Mouse (Mus musculus): ENCODE measurements around the gene Pcgf2. TPM values are rescaled to one million over a fixed set of nuclear protein-coding genes. Genes with fewer than 3 reads are reported as not detected.
A peak's percentile ranks its signal among the peaks of the same experiment; 100 is the strongest.

Gene Pcgf2
- polyA plus RNA-seq, 1 experiment from 2014 or later: 3.6 TPM

GRCm38 (mm10) chr11:97701581-97702392, 1.5 kb upstream of the Pcgf2 start:
- Histone ChIP-seq H3K4me1 (replicated peaks) (peaks cover 71% of the 10 kb centered on the region), H3K4me3 (replicated peaks) (peak overlapping the region; percentile 77), H3K4me2 (peak overlapping the region; percentile 85), H3K36me3 (peaks cover 20% of the 10 kb centered on the region), H3K9ac (no peak overlapping the region), H3K9me3 (replicated peaks) (no peaks in the 10 kb centered on the region), H3K27me3 (peaks cover 55% of the 10 kb centered on the region), H3K27ac (no peak overlapping the region)
- WGBS (ENCODE audit: insufficient replicate concordance): 37% methylated on average over 15 of the region's 15 CpGs
- DNase-seq (no peak), ATAC-seq (ENCODE audit: low read depth) (no peak)

DNA sequence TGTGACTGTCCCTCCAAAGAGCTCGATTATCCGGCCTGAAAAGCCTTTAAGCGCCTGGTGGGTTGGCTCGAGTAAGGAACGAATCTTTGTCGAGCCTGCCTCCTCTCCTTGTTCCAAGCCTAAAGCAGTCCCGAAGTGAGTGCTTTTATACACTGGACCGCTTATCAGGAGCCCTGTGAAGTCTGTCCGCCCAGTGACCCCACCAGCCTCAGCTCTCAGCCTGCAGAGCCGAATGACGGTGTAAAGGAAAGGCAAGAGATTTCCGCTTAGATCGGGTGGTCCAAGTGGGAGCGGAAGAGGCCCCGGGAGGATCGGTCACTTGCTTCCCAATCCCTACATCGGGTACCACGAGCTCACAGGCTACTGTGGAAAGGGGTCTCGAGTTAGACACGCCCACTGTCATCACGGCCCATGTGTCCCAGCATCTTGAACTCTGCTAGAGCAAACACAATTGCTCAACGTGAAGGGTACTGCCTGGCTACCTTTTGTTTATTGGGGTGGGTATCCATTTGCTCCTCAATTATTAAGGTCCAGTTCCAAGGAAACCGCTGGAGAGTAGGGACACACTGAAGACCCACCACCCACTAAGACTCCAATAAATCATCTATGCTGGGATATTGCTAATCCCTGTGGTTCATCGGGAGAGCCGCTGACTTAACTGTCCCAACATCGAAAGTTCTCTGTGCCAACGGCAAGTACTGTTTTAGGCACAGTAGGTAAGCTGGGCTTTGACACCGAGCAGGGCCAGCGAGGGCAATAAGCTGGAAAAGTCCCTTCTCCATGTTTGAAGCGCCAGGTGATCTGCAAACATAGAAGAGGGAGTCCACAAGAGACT, 666 bp upstream of the Pcgf2 start:
- H3K27ac ChIP-seq: peak overlapping the region; percentile 65; the same call in 1 of the 2 replicates
- peak overlapping the region; percentile 66 for H3K4me3 ChIP-seq (replicated peaks)
- no peaks in the 10 kb centered on the region for H3K9me3 ChIP-seq (replicated peaks)
- 17% methylated on average over 30 of the region's 30 CpGs for WGBS (ENCODE audit: insufficient replicate concordance)
- H3K36me3 ChIP-seq: peaks cover 12% of the 10 kb centered on the region; the same call in 1 of the 2 replicates
- H3K9ac ChIP-seq: peak overlapping the region; percentile 46
- no peak for ATAC-seq (ENCODE audit: low read depth)
- H3K27me3 ChIP-seq: peaks cover 55% of the 10 kb centered on the region
- peak overlapping the region; percentile 85 for H3K4me2 ChIP-seq
- H3K4me1 ChIP-seq (replicated peaks): peaks cover 72% of the 10 kb centered on the region
- DNase-seq: no peak

DNA sequence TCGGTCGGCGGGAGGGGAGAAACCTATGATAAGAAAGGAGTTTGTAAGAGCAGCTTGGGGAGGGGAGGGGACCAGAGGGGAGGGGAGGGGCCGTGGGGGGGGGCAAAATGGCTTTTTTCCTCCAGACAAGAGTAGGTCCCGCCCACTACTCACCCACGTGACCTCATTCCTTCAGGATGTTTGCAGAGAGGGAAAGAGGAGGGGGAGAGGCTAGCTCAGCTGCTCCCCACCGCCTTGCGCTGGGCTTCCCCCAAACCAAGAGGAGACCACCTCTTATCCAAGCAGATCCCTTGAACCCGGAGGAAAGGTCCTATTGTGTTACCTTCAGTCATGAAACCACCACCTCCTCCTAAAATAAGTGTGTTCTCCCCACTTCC, 683 bp downstream of the Pcgf2 start:
- WGBS (ENCODE audit: insufficient replicate concordance): 0% methylated on average over 9 of the region's 9 CpGs
- peak overlapping the region; percentile 46 for H3K9ac ChIP-seq

GRCm38 (mm10) chr11:97698741-97699611, 1.3 kb downstream of the Pcgf2 start:
- H3K4me2 ChIP-seq: peak overlapping the region; percentile 85
- DNase-seq (no peak), ATAC-seq (ENCODE audit: low read depth) (no peak)
- no peaks in the 10 kb centered on the region for H3K36me3 ChIP-seq
- peak overlapping the region; percentile 68 for H3K9ac ChIP-seq
- WGBS (ENCODE audit: insufficient replicate concordance): under 1% methylated on average over 61 of the region's 63 CpGs
- H3K4me1 ChIP-seq (replicated peaks): peaks cover 69% of the 10 kb centered on the region
- H3K27me3 ChIP-seq: peaks cover 55% of the 10 kb centered on the region
- H3K27ac ChIP-seq: peak overlapping the region; percentile 53
- peak overlapping the region; percentile 66 for H3K4me3 ChIP-seq (replicated peaks)
- H3K9me3 ChIP-seq (replicated peaks): no peaks in the 10 kb centered on the region

More for the DNA sequence above, 683 bp downstream of the Pcgf2 start:
- Histone ChIP-seq H3K4me2 (peak overlapping the region; percentile 85), H3K27ac (peak overlapping the region; percentile 65), H3K27me3 (peaks cover 55% of the 10 kb centered on the region), H3K36me3 (0 out of 2 replicates have a peak, but pooled peaks cover under 1% of the 10 kb centered on the region), H3K4me3 (replicated peaks) (peak overlapping the region; percentile 66), H3K9me3 (replicated peaks) (no peaks in the 10 kb centered on the region), H3K4me1 (replicated peaks) (peaks cover 72% of the 10 kb centered on the region)
- ATAC-seq (ENCODE audit: low read depth) (no peak), DNase-seq (no peak)

- H3K4me1 ChIP-seq (replicated peaks): peaks cover 67% of the 10 kb centered on the region
- 29% methylated on average over 14 of the region's 14 CpGs for WGBS (ENCODE audit: insufficient replicate concordance)
These were observed 2.3 kb downstream of the Pcgf2 start for GRCm38 (mm10) chr11:97697891-97698529.

GRCm38 (mm10) chr11:97697199-97697890, 3.0 kb downstream of the Pcgf2 start:
- Histone ChIP-seq H3K4me3 (replicated peaks) (peak overlapping the region; percentile 66), H3K27ac (no peak overlapping the region)
- WGBS (ENCODE audit: insufficient replicate concordance): 64% methylated on average over 11 of the region's 11 CpGs

More at GRCm38 (mm10) chr11:97697891-97698529, 2.3 kb downstream of the Pcgf2 start:
- Histone ChIP-seq H3K27me3 (peaks cover 55% of the 10 kb centered on the region), H3K4me2 (peak overlapping the region; percentile 85), H3K4me3 (replicated peaks) (peak overlapping the region; percentile 66), H3K9me3 (replicated peaks) (no peaks in the 10 kb centered on the region), H3K27ac (no peak overlapping the region), H3K36me3 (no peaks in the 10 kb centered on the region), H3K9ac (peak overlapping the region; percentile 68)
- no peak for DNase-seq
- no peak for ATAC-seq (ENCODE audit: low read depth)

GRCm38 (mm10) chr11:97696669-97697068, 3.6 kb downstream of the Pcgf2 start:
- H3K9ac ChIP-seq: no peak overlapping the region
- ATAC-seq (ENCODE audit: low read depth): no peak
- no peak overlapping the region for H3K27ac ChIP-seq
- 0 out of 2 replicates have a peak, but pooled peaks cover 2% of the 10 kb centered on the region for H3K36me3 ChIP-seq
- no peak overlapping the region for H3K4me3 ChIP-seq (replicated peaks)
- peaks cover 61% of the 10 kb centered on the region for H3K4me1 ChIP-seq (replicated peaks)
- 79% methylated on average over 8 of the region's 8 CpGs for WGBS (ENCODE audit: insufficient replicate concordance)
- H3K4me2 ChIP-seq: no peak overlapping the region
- H3K9me3 ChIP-seq (replicated peaks): no peaks in the 10 kb centered on the region
- H3K27me3 ChIP-seq: peaks cover 46% of the 10 kb centered on the region
- no peak for DNase-seq

More at GRCm38 (mm10) chr11:97697199-97697890, 3.0 kb downstream of the Pcgf2 start:
- H3K9me3 ChIP-seq (replicated peaks): no peaks in the 10 kb centered on the region
- DNase-seq (no peak), ATAC-seq (ENCODE audit: low read depth) (no peak)
- H3K4me1 ChIP-seq (replicated peaks): peaks cover 67% of the 10 kb centered on the region
- H3K4me2 ChIP-seq: peak overlapping the region; percentile 85
- H3K27me3 ChIP-seq: peaks cover 53% of the 10 kb centered on the region
- no peak overlapping the region for H3K9ac ChIP-seq
- H3K36me3 ChIP-seq: no peaks in the 10 kb centered on the region

GRCm38 (mm10) chr11:97695712-97696401, 4.4 kb downstream of the Pcgf2 start:
- H3K27me3 ChIP-seq: peaks cover 38% of the 10 kb centered on the region
- H3K9ac ChIP-seq: no peak overlapping the region
- peaks cover 53% of the 10 kb centered on the region for H3K4me1 ChIP-seq (replicated peaks)
- 62% methylated on average over 9 of the region's 9 CpGs for WGBS (ENCODE audit: insufficient replicate concordance)
- H3K9me3 ChIP-seq (replicated peaks): no peaks in the 10 kb centered on the region
- ATAC-seq (ENCODE audit: low read depth) (no peak), DNase-seq (no peak)
- 0 out of 2 replicates have a peak, but pooled peaks cover 2% of the 10 kb centered on the region for H3K36me3 ChIP-seq
- H3K4me2 ChIP-seq: no peak overlapping the region
- no peak overlapping the region; the same call in 1 of the 2 replicates for H3K27ac ChIP-seq
- H3K4me3 ChIP-seq (replicated peaks): no peak overlapping the region

GRCm38 (mm10) chr11:97694921-97695711, 5.2 kb downstream of the Pcgf2 start:
- Histone ChIP-seq H3K9me3 (replicated peaks) (no peaks in the 10 kb centered on the region), H3K36me3 (peaks cover 9% of the 10 kb centered on the region; the same call in 1 of the 2 replicates), H3K4me2 (no peak overlapping the region), H3K4me1 (replicated peaks) (peaks cover 45% of the 10 kb centered on the region), H3K27ac (no peak overlapping the region; the same call in 1 of the 2 replicates), H3K27me3 (peaks cover 31% of the 10 kb centered on the region), H3K4me3 (replicated peaks) (no peak overlapping the region), H3K9ac (no peak overlapping the region)
- no peak for DNase-seq
- ATAC-seq (ENCODE audit: low read depth): no peak
- WGBS (ENCODE audit: insufficient replicate concordance): 79% methylated on average over 17 of the region's 17 CpGs

All from liver, embryonic 13.5 days (tissue).